Mouse (Mus musculus) left cerebral cortex, adult 8-10 months (tissue): ENCODE measurements around the gene Fbf1. TPM values are rescaled to one million over a fixed set of nuclear protein-coding genes. Genes with fewer than 3 reads are reported as not detected.
"Not testable (repeated sequence)": the region's sequence is repeated elsewhere in the genome, so short reads cannot be mapped to it uniquely, and the experiment has no call there.

Experiments
- DNase-seq, 2 experiments: peaks; one replicate each; pipeline ENCODE4 v3.0.0; 2022; ENCODE audit warnings: low spot score in 2 of 2
- total RNA-seq, 4 experiments: library from RNA; stranded (reverse); gene quantifications; 2 replicates each; pipeline ENCODE4 v1.2.4; 2022

Fbf1 gene
- total RNA-seq, 4 experiments from 2014 or later = 68.8 to 81.3 (median 76.5) TPM

- no peak for DNase-seq
These were observed 59.4 kb downstream of the Fbf1 start for GRCm38 (mm10) chr11:116108464-116109137.

- no peak for DNase-seq
These were observed 60.1 kb downstream of the Fbf1 start for GRCm38 (mm10) chr11:116107777-116108285.

- DNase-seq = no peak
These were observed 60.8 kb downstream of the Fbf1 start for GRCm38 (mm10) chr11:116106963-116107776.

- DNase-seq = no peak
These were observed 61.6 kb downstream of the Fbf1 start for GRCm38 (mm10) chr11:116106154-116106962.

- no peak for DNase-seq
These were observed 62.9 kb downstream of the Fbf1 start for GRCm38 (mm10) chr11:116105065-116105464.

GRCm38 (mm10) chr11:116104006-116104646 is 63.8 kb downstream of the Fbf1 start:
- no peak for DNase-seq

GRCm38 (mm10) chr11:116103572-116103971 is 64.4 kb downstream of the Fbf1 start:
- no peak for DNase-seq

- no peak for DNase-seq
These were observed 65.5 kb downstream of the Fbf1 start for GRCm38 (mm10) chr11:116102472-116102871.

- no peak for DNase-seq
These were observed 66.0 kb downstream of the Fbf1 start for GRCm38 (mm10) chr11:116101931-116102381.

- DNase-seq = no peak
These were observed 67.1 kb downstream of the Fbf1 start for GRCm38 (mm10) chr11:116100839-116101238.

- DNase-seq = no peak
These were observed 67.6 kb downstream of the Fbf1 start for GRCm38 (mm10) chr11:116100385-116100784.

GRCm38 (mm10) chr11:116099462-116099861 is 68.5 kb downstream of the Fbf1 start:
- DNase-seq = no peak

GRCm38 (mm10) chr11:116098711-116099460 is 69.1 kb downstream of the Fbf1 start:
- DNase-seq = no peak

- DNase-seq = no peak
These were observed 71.5 kb downstream of the Fbf1 start for GRCm38 (mm10) chr11:116096213-116097108.

GRCm38 (mm10) chr11:116095573-116095972 is 72.4 kb downstream of the Fbf1 start:
- no peak for DNase-seq

GRCm38 (mm10) chr11:116093771-116094565 is 74.0 kb downstream of the Fbf1 start:
- no peak for DNase-seq

GRCm38 (mm10) chr11:116092959-116093358 is 75.0 kb downstream of the Fbf1 start:
- not testable (repeated sequence) for DNase-seq
